Mouse (Mus musculus) bone marrow macrophage, adult 2 months (primary cell): ENCODE data around the gene Six1.

Source experiments
- CTCF ChIP-seq: IDR thresholded peaks from 2 replicates; pipeline ENCODE4 v1.5.1; 2012; ENCODE audit warnings: low read depth, mild to moderate bottlenecking, low read length, moderate library complexity
- POLR2A ChIP-seq: IDR thresholded peaks from 2 replicates; pipeline ENCODE4 v1.6.1; 2012; ENCODE audit warnings: mild to moderate bottlenecking, low read depth, low read length, borderline replicate concordance

DNA sequence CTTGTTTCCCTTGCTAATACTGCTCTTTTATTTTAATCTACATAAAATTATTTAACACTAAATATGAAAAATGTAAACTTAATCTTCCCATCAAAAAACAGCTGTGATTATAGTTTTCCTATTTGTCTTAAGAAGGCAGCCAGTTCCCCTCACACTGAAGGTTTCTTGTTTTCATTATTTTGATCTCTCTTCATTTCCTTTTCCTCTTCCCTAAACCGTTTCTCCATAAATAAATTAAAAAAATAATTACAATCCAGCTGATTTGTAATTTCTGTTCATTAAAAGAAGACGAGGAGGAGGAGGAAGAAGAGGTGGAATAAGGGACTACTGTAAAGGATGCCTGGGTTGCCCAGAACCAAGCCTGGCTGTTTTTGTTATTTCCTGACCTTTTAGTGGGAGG lies 10.8 kb downstream of the Six1 start:
- TF ChIP-seq POLR2A (no peak), CTCF (no peak)
